Mouse (Mus musculus): ENCODE measurements at regions not wholly inside any gene's neighbourhood (a gene's known extent, or its start where the extent isn't known, plus 50 kb on each side); places are given as distances from the start of the nearest gene placed in this dataset.

GRCm38 (mm10) chrX:13014051-13014450 lies 57.2 kb upstream of the Usp9x start:
- H3K9me3 ChIP-seq = no peaks in the 10 kb centered on the region
- H3K36me3 ChIP-seq (replicated peaks; ENCODE audit: low read length) = no peaks in the 10 kb centered on the region
- no peak for TF ChIP-seq GATA1 (IDR thresholded peaks at IDR 0.05; ENCODE audit: borderline replicate concordance, low read length)
- TF ChIP-seq FLI1 (IDR thresholded peaks at IDR 0.05; ENCODE audit: low read length) = no peak
- no peak overlapping the region for H3K4me3 ChIP-seq (replicated peaks)
- H3K27me3 ChIP-seq (replicated peaks) = peaks cover 3% of the 10 kb centered on the region
- no peaks in the 10 kb centered on the region for H3K4me1 ChIP-seq

GRCm38 (mm10) chrX:13013086-13013485 lies 58.2 kb upstream of the Usp9x start:
- H3K27me3 ChIP-seq (replicated peaks) = peaks cover 3% of the 10 kb centered on the region
- TF ChIP-seq GATA1 (IDR thresholded peaks at IDR 0.05; ENCODE audit: borderline replicate concordance, low read length) (no peak), FLI1 (IDR thresholded peaks at IDR 0.05; ENCODE audit: low read length) (no peak)
- no peaks in the 10 kb centered on the region for H3K36me3 ChIP-seq (replicated peaks; ENCODE audit: low read length)
- no peaks in the 10 kb centered on the region for H3K9me3 ChIP-seq
- H3K4me1 ChIP-seq = no peaks in the 10 kb centered on the region
- H3K4me3 ChIP-seq (replicated peaks) = no peak overlapping the region

GRCm38 (mm10) chrX:12990777-12991176 lies 80.5 kb upstream of the Usp9x start:
- TF ChIP-seq GATA1 (IDR thresholded peaks at IDR 0.05; ENCODE audit: borderline replicate concordance, low read length) = no peak
- no peak for TF ChIP-seq FLI1 (IDR thresholded peaks at IDR 0.05; ENCODE audit: low read length)
- H3K9me3 ChIP-seq = no peaks in the 10 kb centered on the region
- peaks cover 10% of the 10 kb centered on the region for H3K27me3 ChIP-seq (replicated peaks)
- H3K4me1 ChIP-seq = peaks cover 6% of the 10 kb centered on the region; the same call in 1 of the 2 replicates
- H3K36me3 ChIP-seq (replicated peaks; ENCODE audit: low read length) = no peaks in the 10 kb centered on the region
- H3K4me3 ChIP-seq (replicated peaks) = no peak overlapping the region

- H3K9me3 ChIP-seq = no peaks in the 10 kb centered on the region
- TF ChIP-seq FLI1 (IDR thresholded peaks at IDR 0.05; ENCODE audit: low read length) (no peak), GATA1 (IDR thresholded peaks at IDR 0.05; ENCODE audit: borderline replicate concordance, low read length) (no peak)
- peaks cover 6% of the 10 kb centered on the region for H3K27me3 ChIP-seq (replicated peaks)
- H3K4me3 ChIP-seq (replicated peaks) = no peak overlapping the region
- no peaks in the 10 kb centered on the region for H3K4me1 ChIP-seq
- H3K36me3 ChIP-seq (replicated peaks; ENCODE audit: low read length) = no peaks in the 10 kb centered on the region
These were observed 93.6 kb upstream of the Usp9x start for GRCm38 (mm10) chrX:12977676-12978075.

GRCm38 (mm10) chrX:12968979-12969746 lies 102.1 kb upstream of the Usp9x start:
- no peak for TF ChIP-seq GATA1 (IDR thresholded peaks at IDR 0.05; ENCODE audit: borderline replicate concordance, low read length)
- no peak for TF ChIP-seq FLI1 (IDR thresholded peaks at IDR 0.05; ENCODE audit: low read length)
- H3K36me3 ChIP-seq (replicated peaks; ENCODE audit: low read length) = no peaks in the 10 kb centered on the region
- no peak overlapping the region for H3K4me3 ChIP-seq (replicated peaks)
- H3K9me3 ChIP-seq = 0 out of 2 replicates have a peak, but pooled peaks cover 4% of the 10 kb centered on the region
- peaks cover 21% of the 10 kb centered on the region for H3K27me3 ChIP-seq (replicated peaks)
- no peaks in the 10 kb centered on the region; the same call in 1 of the 2 replicates for H3K4me1 ChIP-seq

- H3K36me3 ChIP-seq (replicated peaks; ENCODE audit: low read length) = no peaks in the 10 kb centered on the region
- peak overlapping the region; percentile 75 for H3K4me3 ChIP-seq (replicated peaks)
- H3K4me1 ChIP-seq = peaks cover 17% of the 10 kb centered on the region
- 0 out of 2 replicates have a peak, but pooled peaks cover 4% of the 10 kb centered on the region for H3K9me3 ChIP-seq
- H3K27me3 ChIP-seq (replicated peaks) = no peaks in the 10 kb centered on the region
- TF ChIP-seq GATA1 (IDR thresholded peaks at IDR 0.05; ENCODE audit: borderline replicate concordance, low read length) (no peak), FLI1 (IDR thresholded peaks at IDR 0.05; ENCODE audit: low read length) (no peak)
These were observed 111.6 kb upstream of the Usp9x start for GRCm38 (mm10) chrX:12959467-12960314.

GRCm38 (mm10) chrX:12958873-12959272 lies 112.4 kb upstream of the Usp9x start:
- Histone ChIP-seq H3K4me1 (peaks cover 17% of the 10 kb centered on the region), H3K27me3 (replicated peaks) (no peaks in the 10 kb centered on the region), H3K36me3 (replicated peaks; ENCODE audit: low read length) (no peaks in the 10 kb centered on the region), H3K4me3 (replicated peaks) (no peak overlapping the region), H3K9me3 (0 out of 2 replicates have a peak, but pooled peaks cover 4% of the 10 kb centered on the region)
- TF ChIP-seq FLI1 (IDR thresholded peaks at IDR 0.05; ENCODE audit: low read length) = no peak
- TF ChIP-seq GATA1 (IDR thresholded peaks at IDR 0.05; ENCODE audit: borderline replicate concordance, low read length) = no peak

GRCm38 (mm10) chrX:12950928-12951660 lies 120.2 kb upstream of the Usp9x start:
- Histone ChIP-seq H3K9me3 (no peaks in the 10 kb centered on the region), H3K27me3 (replicated peaks) (peaks cover 8% of the 10 kb centered on the region), H3K4me3 (replicated peaks) (no peak overlapping the region), H3K36me3 (replicated peaks; ENCODE audit: low read length) (no peaks in the 10 kb centered on the region), H3K4me1 (no peaks in the 10 kb centered on the region; the same call in 1 of the 2 replicates)
- no peak for TF ChIP-seq GATA1 (IDR thresholded peaks at IDR 0.05; ENCODE audit: borderline replicate concordance, low read length)
- TF ChIP-seq FLI1 (IDR thresholded peaks at IDR 0.05; ENCODE audit: low read length) = no peak

- Histone ChIP-seq H3K36me3 (replicated peaks; ENCODE audit: low read length) (no peaks in the 10 kb centered on the region), H3K9me3 (no peaks in the 10 kb centered on the region), H3K27me3 (replicated peaks) (peaks cover 22% of the 10 kb centered on the region), H3K4me1 (no peaks in the 10 kb centered on the region), H3K4me3 (replicated peaks) (no peak overlapping the region)
- TF ChIP-seq FLI1 (IDR thresholded peaks at IDR 0.05; ENCODE audit: low read length) (no peak), GATA1 (IDR thresholded peaks at IDR 0.05; ENCODE audit: borderline replicate concordance, low read length) (no peak)
These were observed 128.8 kb upstream of the Usp9x start for GRCm38 (mm10) chrX:12942451-12942850.
